In genomic region chrX:60890651-60891050, GRCm38 (mm10) we compare ENCODE assay signal across 11 mouse cellular contexts. TPM values are rescaled to one million over a fixed set of nuclear protein-coding genes. Genes with fewer than 3 reads are reported as not detected.
DNase-seq lines count a peak whose midpoint lies in the region; ATAC-seq and TF ChIP-seq lines count a peak whose summit lies in the region.
"Had no signal": no experiment of that assay in that cellular context is flagged by ENCODE, and none has a peak within 500 bp of the region (broad histone marks: within the 10 kb centered on the region; RNA-seq: fewer than 3 reads in every experiment).

No protein-coding gene starts in this region.

- ATAC-seq in heart, embryonic 11.5 days (replicated peaks; ENCODE audit: insufficient number of reproducible peaks, low FRiP score, low TSS enrichment): no peak
- no peak for ATAC-seq in forebrain, embryonic 15.5 days (replicated peaks)
- ATAC-seq in midbrain, embryonic 12.5 days (ENCODE audit: low FRiP score, low read depth): no peak

- TF ChIP-seq POLR2A in ES-Bruce4 (IDR thresholded peaks at IDR 0.05; ENCODE audit: insufficient read depth, low read length): no peak

- H3K4me2 ChIP-seq in heart, embryonic 11.5 days: peak overlapping the region; percentile 71
- H3K4me2 ChIP-seq in forebrain, embryonic 15.5 days (replicated peaks): peak overlapping the region; percentile 75
- peak overlapping the region; percentile 60 for H3K4me2 ChIP-seq in midbrain, embryonic 12.5 days (replicated peaks)

- WGBS in heart, embryonic 11.5 days (ENCODE audit: insufficient replicate concordance): 17% methylated on average over 18 of the region's 18 CpGs
- WGBS in forebrain, embryonic 15.5 days: 23% methylated on average over 18 of the region's 18 CpGs
- WGBS in midbrain, embryonic 12.5 days: 29% methylated on average over 18 of the region's 18 CpGs

- no peak overlapping the region for H3K27ac ChIP-seq in heart, embryonic 11.5 days (ENCODE audit: low read depth, low read length)
- no peak overlapping the region for H3K27ac ChIP-seq in ES-Bruce4 (ENCODE audit: insufficient read depth, low read length)
- H3K27ac ChIP-seq in forebrain, embryonic 15.5 days (replicated peaks): no peak overlapping the region
- H3K27ac ChIP-seq in midbrain, embryonic 12.5 days (replicated peaks): 0 out of 2 replicates have a peak overlapping the region, but pooled peaks have one; percentile 25

- peak overlapping the region; percentile 47; the same call in 1 of the 2 replicates for H3K4me3 ChIP-seq in heart, embryonic 11.5 days (ENCODE audit: low read depth, low read length)
- peak overlapping the region; percentile 43; the same call in 1 of the 2 replicates for H3K4me3 ChIP-seq in ES-Bruce4 (ENCODE audit: low read depth, low read length)
- peak overlapping the region; percentile 60 for H3K4me3 ChIP-seq in forebrain, embryonic 15.5 days
- peak overlapping the region; percentile 65 for H3K4me3 ChIP-seq in midbrain, embryonic 12.5 days

- DNase-seq in heart, adult 9 months (ENCODE audit: low spot score in 2 of 2): no peak
- DNase-seq in layer of hippocampus, adult 8-10 months (ENCODE audit: low spot score in 2 of 2): no peak
- no peak for DNase-seq in left cerebral cortex, adult 8-10 months (ENCODE audit: low spot score in 2 of 2)
- no peak for DNase-seq in ovary, postnatal 36 days (ENCODE audit: low spot score)
- DNase-seq: kidney, adult 18-20 months; right cerebral cortex, postnatal 14 days had no signal

- no peaks in the 10 kb centered on the region for H3K36me3 ChIP-seq in heart, embryonic 11.5 days (ENCODE audit: control insufficient read depth, insufficient read depth, low read length)
- no peaks in the 10 kb centered on the region for H3K36me3 ChIP-seq in ES-Bruce4 (ENCODE audit: control insufficient read depth, insufficient read depth, low read length, poor library complexity, severe bottlenecking)
- H3K36me3 ChIP-seq in forebrain, embryonic 15.5 days: no peaks in the 10 kb centered on the region
- H3K36me3 ChIP-seq in midbrain, embryonic 12.5 days: no peaks in the 10 kb centered on the region

- no peaks in the 10 kb centered on the region for H3K4me1 ChIP-seq in heart, embryonic 11.5 days (ENCODE audit: control insufficient read depth, insufficient read depth, low read length)
- H3K4me1 ChIP-seq in ES-Bruce4 (ENCODE audit: control insufficient read depth, insufficient read depth, low read length): no peaks in the 10 kb centered on the region
- peaks cover 16% of the 10 kb centered on the region for H3K4me1 ChIP-seq in forebrain, embryonic 15.5 days
- peaks cover 8% of the 10 kb centered on the region; the same call in 1 of the 2 replicates for H3K4me1 ChIP-seq in midbrain, embryonic 12.5 days

- H3K9ac ChIP-seq in heart, embryonic 11.5 days (ENCODE audit: low read depth, low read length): no peak overlapping the region
- H3K9ac ChIP-seq in ES-Bruce4 (ENCODE audit: low read depth, poor library complexity, severe bottlenecking): no peak overlapping the region
- no peak overlapping the region for H3K9ac ChIP-seq in forebrain, embryonic 15.5 days (replicated peaks)
- peak overlapping the region; percentile 73 for H3K9ac ChIP-seq in midbrain, embryonic 12.5 days (replicated peaks)

- no peak for TF ChIP-seq CTCF in ES-Bruce4 (IDR thresholded peaks at IDR 0.05; ENCODE audit: low read depth, low read length)

- H3K9me3 ChIP-seq in heart, embryonic 11.5 days (replicated peaks; ENCODE audit: control insufficient read depth, low read length): no peaks in the 10 kb centered on the region
- no peaks in the 10 kb centered on the region for H3K9me3 ChIP-seq in ES-Bruce4 (replicated peaks; ENCODE audit: control insufficient read depth, insufficient read depth, low read length, poor library complexity, severe bottlenecking)
- no peaks in the 10 kb centered on the region for H3K9me3 ChIP-seq in forebrain, embryonic 15.5 days
- H3K9me3 ChIP-seq in midbrain, embryonic 12.5 days: no peaks in the 10 kb centered on the region

- H3K27me3 ChIP-seq in heart, embryonic 11.5 days (ENCODE audit: control insufficient read depth, insufficient read depth, low read length): peaks cover 68% of the 10 kb centered on the region
- peaks cover 24% of the 10 kb centered on the region for H3K27me3 ChIP-seq in ES-Bruce4 (ENCODE audit: control insufficient read depth, insufficient read depth, low read length, poor library complexity, severe bottlenecking)
- H3K27me3 ChIP-seq in forebrain, embryonic 15.5 days: no peaks in the 10 kb centered on the region
- peaks cover 4% of the 10 kb centered on the region; the same call in 1 of the 2 replicates for H3K27me3 ChIP-seq in midbrain, embryonic 12.5 days

- TF ChIP-seq EP300 in ES-Bruce4 (IDR thresholded peaks at IDR 0.05; ENCODE audit: insufficient read depth, low read depth, low read length): no peak

RNA-seq across cellular contexts. Expression of gene Sox3, which starts 2.6 kb away (rescaled TPM):
- polyA plus RNA-seq in heart, embryonic 11.5 days (2014; fragmentation: Nextera tagmentation; extraction: Ambion mirVana): 0.92 and 0.96 TPM in 2 replicates
- polyA plus RNA-seq in ES-Bruce4 (2011; ENCODE audit: insufficient read depth, insufficient read length, low read depth, missing spikeins): 2.0 and 2.8 TPM in 2 replicates
- polyA plus RNA-seq in forebrain, embryonic 15.5 days (2015; fragmentation: Nextera tagmentation; extraction: Ambion mirVana): 2.7 and 4.3 TPM in 2 replicates
- polyA plus RNA-seq in midbrain, embryonic 12.5 days (2016; fragmentation: Nextera tagmentation; extraction: Ambion mirVana): 6.1 and 6.5 TPM in 2 replicates
- under 1 TPM; 0.64 to 0.98 (median 0.80) TPM for total RNA-seq in layer of hippocampus, adult 8-10 months (2022)
- total RNA-seq in left cerebral cortex, adult 8-10 months (2022): 1 to 10 TPM in 3 of 4 experiments, under 1 TPM in 1; 0.78 to 1.6 (median 1.2) TPM
- total RNA-seq: megakaryocyte progenitor cell, adult 5-6 weeks had no signal
